Mouse (Mus musculus) embryonic facial prominence, embryonic 12.5 days (tissue): ENCODE data around the gene Peg10. TPM values are rescaled to one million over a fixed set of nuclear protein-coding genes. Genes with fewer than 3 reads are reported as not detected.

Experiments
- ATAC-seq: fragments of 200-750 bp; cut with Nextera tagmentation; 2 replicates; pipeline ENCODE4 v1.8.0; 2017; ENCODE audit not compliant: insufficient number of reproducible peaks, insufficient read depth, low FRiP score, low TSS enrichment
- H3K27ac ChIP-seq: fragments of 300-500 bp; sonication (generic); 2 replicates; pipeline ENCODE4 v1.5.1; 2016; ENCODE audit warnings: mild to moderate bottlenecking
- H3K27me3 ChIP-seq: fragments of 300-500 bp; sonication (generic); 2 replicates; pipeline ENCODE4 v1.6.1; 2016; ENCODE audit warnings: mild to moderate bottlenecking, moderate library complexity
- H3K36me3 ChIP-seq: fragments of 300-500 bp; sonication (generic); 2 replicates; pipeline ENCODE4 v1.6.1; 2016; ENCODE audit warnings: mild to moderate bottlenecking
- H3K4me1 ChIP-seq: fragments of 300-500 bp; sonication (generic); 2 replicates; pipeline ENCODE4 v1.6.1; 2016
- H3K4me2 ChIP-seq: fragments of 300-500 bp; sonication (generic); replicated peaks from 2 replicates; pipeline ENCODE4 v1.6.1; 2016; ENCODE audit warnings: mild to moderate bottlenecking, moderate library complexity
- H3K4me3 ChIP-seq: fragments of 300-500 bp; sonication (generic); 2 replicates; pipeline ENCODE4 v1.5.1; 2016; ENCODE audit warnings: mild to moderate bottlenecking
- H3K9ac ChIP-seq: fragments of 300-500 bp; sonication (generic); 2 replicates; pipeline ENCODE4 v1.6.1; 2016; ENCODE audit warnings: mild to moderate bottlenecking, moderate library complexity
- H3K9me3 ChIP-seq: fragments of 300-500 bp; sonication (generic); 2 replicates; pipeline ENCODE4 v1.6.1; 2016; ENCODE audit warnings: mild to moderate bottlenecking, moderate library complexity
- WGBS: fragments of 180-500 bp; shearing (Covaris S2); methylation state at CpG from one replicate; pipeline ENCODE4 v1.1.7; 2016; 5-methylcytosine and 5-hydroxymethylcytosine counted together
- polyA plus RNA-seq: library from polyadenylated mRNA; unstranded; fragments of >200 nt; fragmentation: Nextera tagmentation; extraction: Ambion mirVana; gene quantifications from 2 replicates; pipeline ENCODE4 v1.2.1, GENCODE M21; 2016

Gene Peg10
- polyA plus RNA-seq, 1 experiment from 2014 or later: 11.5 TPM

DNA sequence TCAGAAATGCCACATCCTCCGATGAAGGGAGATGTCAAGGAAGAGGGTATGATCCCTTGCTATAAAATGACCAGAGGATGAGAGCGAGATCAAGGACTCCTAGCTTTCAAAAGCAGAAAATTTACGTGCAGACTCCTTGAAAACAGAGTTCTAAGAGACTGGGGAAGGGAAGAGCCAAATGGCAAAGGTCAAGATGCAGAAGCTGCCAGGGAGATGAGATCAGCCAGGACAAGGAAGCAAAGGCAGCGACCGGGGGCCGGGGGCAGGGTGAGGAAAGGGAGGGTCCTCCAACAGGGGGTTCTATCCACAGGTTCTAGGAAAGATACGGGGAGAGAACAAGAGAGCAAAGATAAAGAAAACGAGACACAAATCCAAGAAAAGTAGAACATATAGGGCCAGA lies 15.4 kb upstream of the Peg10 start:
- H3K36me3 ChIP-seq: no peaks in the 10 kb centered on the region
- H3K27me3 ChIP-seq: no peaks in the 10 kb centered on the region
- no peaks in the 10 kb centered on the region for H3K9me3 ChIP-seq
- no peak overlapping the region for H3K4me3 ChIP-seq
- H3K4me1 ChIP-seq: no peaks in the 10 kb centered on the region
- H3K9ac ChIP-seq: no peak overlapping the region
- no peak overlapping the region for H3K4me2 ChIP-seq
- WGBS: 53% methylated on average over 8 of the region's 8 CpGs
- ATAC-seq: no peak
- no peak overlapping the region for H3K27ac ChIP-seq

DNA sequence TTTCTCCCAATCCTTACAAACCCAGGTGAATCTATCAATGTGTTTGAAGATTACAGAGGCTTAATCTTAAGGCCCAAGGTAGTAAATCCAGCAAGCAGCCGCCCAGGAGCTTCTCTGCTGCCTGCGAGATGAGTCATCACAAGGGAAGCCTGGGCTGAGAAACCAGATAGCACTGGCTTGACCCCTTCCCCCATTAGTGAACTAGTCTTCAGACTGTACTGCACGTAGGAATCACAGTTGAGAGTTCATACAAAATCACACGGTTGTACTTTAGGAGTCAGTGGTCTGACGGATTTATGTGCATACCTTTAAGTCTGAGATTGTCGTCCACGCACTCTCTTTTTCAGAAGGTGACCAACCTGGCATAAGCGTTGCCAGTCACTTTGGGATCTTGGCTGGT lies 13.9 kb upstream of the Peg10 start:
- WGBS: 65% methylated on average over 8 of the region's 8 CpGs
- Histone ChIP-seq H3K4me1 (peaks cover 11% of the 10 kb centered on the region), H3K27ac (no peak overlapping the region), H3K4me2 (no peak overlapping the region), H3K9me3 (no peaks in the 10 kb centered on the region), H3K36me3 (no peaks in the 10 kb centered on the region), H3K9ac (no peak overlapping the region), H3K27me3 (no peaks in the 10 kb centered on the region), H3K4me3 (no peak overlapping the region)
- ATAC-seq: no peak

DNA sequence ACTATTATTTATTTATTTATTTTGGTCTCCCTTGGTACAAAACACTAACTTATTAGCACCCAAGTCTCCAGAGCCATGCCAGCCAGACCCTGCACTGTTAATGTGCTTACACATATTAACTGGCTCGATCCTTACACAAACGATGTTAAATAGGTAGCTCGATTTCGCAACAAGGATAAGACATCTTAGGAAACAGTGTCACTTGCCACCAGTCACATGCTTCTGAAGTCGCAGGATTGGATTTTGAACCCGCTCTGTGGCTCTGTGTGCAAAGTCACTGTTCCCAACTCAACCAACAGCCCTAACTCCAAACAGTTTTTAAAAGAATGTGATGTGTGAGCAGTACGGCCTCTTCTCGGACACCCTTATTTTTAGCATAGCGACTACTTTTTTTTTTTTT lies 10.7 kb upstream of the Peg10 start:
- H3K4me2 ChIP-seq: no peak overlapping the region
- 87% methylated on average over 9 of the region's 9 CpGs for WGBS
- no peak overlapping the region for H3K27ac ChIP-seq
- no peaks in the 10 kb centered on the region for H3K36me3 ChIP-seq
- peaks cover 30% of the 10 kb centered on the region for H3K4me1 ChIP-seq
- H3K27me3 ChIP-seq: no peaks in the 10 kb centered on the region
- H3K9ac ChIP-seq: no peak overlapping the region
- no peak overlapping the region for H3K4me3 ChIP-seq
- no peaks in the 10 kb centered on the region for H3K9me3 ChIP-seq
- ATAC-seq: no peak

DNA sequence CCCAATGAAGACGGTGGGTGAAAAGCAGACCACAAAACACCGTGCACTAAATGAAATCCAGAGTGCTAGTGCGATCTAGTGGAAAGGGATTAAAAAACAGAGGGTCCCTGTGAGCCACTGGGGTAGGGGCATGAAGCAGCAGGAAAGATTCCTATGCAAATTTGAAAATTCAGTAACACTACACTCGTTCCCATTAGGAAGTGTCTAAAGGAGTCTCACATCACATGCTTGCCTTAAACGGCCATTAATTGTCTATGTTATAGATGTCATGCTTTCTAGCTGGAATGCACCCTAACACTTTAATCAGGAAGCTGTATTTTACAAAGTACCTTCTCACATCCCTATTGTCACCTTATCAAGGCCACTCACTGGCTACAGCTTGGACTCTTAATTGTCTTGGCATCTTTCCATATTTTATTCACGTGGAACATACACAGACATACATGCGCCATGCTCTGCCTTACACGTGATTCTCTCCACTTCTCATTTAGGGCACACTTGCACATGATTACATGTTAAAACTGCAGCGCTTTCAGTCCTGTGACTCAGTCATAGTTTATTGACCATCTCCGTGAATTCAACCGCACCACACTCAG lies 9.0 kb upstream of the Peg10 start:
- peaks cover 30% of the 10 kb centered on the region for H3K4me1 ChIP-seq
- 36% methylated on average over 11 of the region's 11 CpGs for WGBS

GRCm38 (mm10) chr6:4738717-4739116 lies 8.4 kb upstream of the Peg10 start:
- Histone ChIP-seq H3K4me2 (no peak overlapping the region), H3K4me3 (no peak overlapping the region), H3K36me3 (no peaks in the 10 kb centered on the region), H3K4me1 (peaks cover 30% of the 10 kb centered on the region), H3K27me3 (no peaks in the 10 kb centered on the region), H3K9me3 (no peaks in the 10 kb centered on the region), H3K27ac (no peak overlapping the region), H3K9ac (no peak overlapping the region)
- ATAC-seq: no peak
- 21% methylated on average over 2 of the region's 2 CpGs for WGBS

More for the DNA sequence above, 9.0 kb upstream of the Peg10 start:
- H3K9me3 ChIP-seq: no peaks in the 10 kb centered on the region
- peak; percentile 41; the same call in 1 of the 2 replicates for ATAC-seq
- no peaks in the 10 kb centered on the region for H3K27me3 ChIP-seq
- H3K4me2 ChIP-seq: no peak overlapping the region
- H3K36me3 ChIP-seq: no peaks in the 10 kb centered on the region
- H3K9ac ChIP-seq: no peak overlapping the region
- H3K4me3 ChIP-seq: no peak overlapping the region
- no peak overlapping the region for H3K27ac ChIP-seq

- H3K27ac ChIP-seq: no peak overlapping the region
- H3K4me3 ChIP-seq: no peak overlapping the region
- H3K36me3 ChIP-seq: no peaks in the 10 kb centered on the region
- WGBS: 14% methylated on average over 13 of the region's 13 CpGs
- ATAC-seq: no peak
- H3K4me1 ChIP-seq: peaks cover 30% of the 10 kb centered on the region
- no peak overlapping the region for H3K9ac ChIP-seq
- H3K27me3 ChIP-seq: no peaks in the 10 kb centered on the region
- no peak overlapping the region for H3K4me2 ChIP-seq
- H3K9me3 ChIP-seq: no peaks in the 10 kb centered on the region
Measured at GRCm38 (mm10) chr6:4739522-4740355, 7.4 kb upstream of the Peg10 start.

DNA sequence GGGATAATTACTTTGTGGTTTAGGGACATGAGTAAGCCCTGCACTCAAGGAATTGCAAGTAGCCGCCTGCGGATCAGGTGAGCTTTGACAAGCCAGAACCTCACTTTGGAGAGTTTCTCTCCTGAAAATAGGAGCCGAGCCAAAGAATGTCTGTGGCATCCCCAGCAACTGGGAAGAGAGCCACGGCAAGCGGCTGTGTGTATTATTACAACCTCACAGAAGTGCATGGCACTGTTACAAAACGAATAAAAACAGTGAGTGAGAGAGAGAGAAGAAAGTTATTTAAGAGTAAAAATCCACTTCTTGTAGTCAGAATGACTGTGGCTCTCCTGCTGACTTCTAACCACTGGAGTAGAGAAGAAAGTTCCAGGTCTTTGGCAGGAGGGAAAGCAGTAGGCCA lies 6.6 kb upstream of the Peg10 start:
- Histone ChIP-seq H3K4me2 (no peak overlapping the region), H3K4me3 (no peak overlapping the region), H3K27me3 (no peaks in the 10 kb centered on the region), H3K9me3 (no peaks in the 10 kb centered on the region), H3K27ac (no peak overlapping the region), H3K36me3 (no peaks in the 10 kb centered on the region), H3K4me1 (peaks cover 30% of the 10 kb centered on the region), H3K9ac (no peak overlapping the region)
- WGBS: 21% methylated on average over 6 of the region's 6 CpGs
- no peak for ATAC-seq

DNA sequence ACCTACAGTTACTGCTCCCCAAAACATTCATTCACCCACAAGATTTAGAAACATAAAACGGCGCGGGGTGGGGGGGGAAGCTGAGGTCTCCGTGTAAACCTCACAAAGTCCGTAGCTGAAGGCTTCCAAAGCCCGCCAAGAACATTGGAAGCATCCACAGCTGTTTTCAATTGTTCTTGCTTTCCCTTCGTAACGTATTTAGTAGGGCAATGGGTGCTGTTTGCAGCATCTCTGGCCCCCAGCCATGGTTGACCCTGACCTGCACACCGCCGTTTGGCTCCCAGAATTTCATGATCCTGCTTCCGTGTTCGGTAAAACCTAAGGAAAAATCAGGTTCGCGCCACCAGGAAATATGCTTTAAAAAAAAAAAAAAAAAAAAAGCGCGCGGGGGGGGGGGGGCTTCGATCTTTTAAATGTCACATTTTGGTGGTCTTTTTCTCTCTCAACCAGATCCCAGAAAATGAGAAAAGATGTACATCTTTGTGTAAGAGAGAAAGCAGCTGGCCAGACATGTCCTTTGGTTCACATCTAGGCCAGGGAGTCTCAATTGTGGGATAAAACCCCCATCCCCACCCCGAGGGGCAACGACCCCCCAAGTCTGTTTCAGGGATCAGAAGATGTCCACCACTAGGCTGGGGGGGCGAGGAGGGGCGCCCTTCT lies 940 bp upstream of the Peg10 start:
- Histone ChIP-seq H3K4me1 (peaks cover 2% of the 10 kb centered on the region; the same call in 1 of the 2 replicates), H3K4me2 (peak overlapping the region; percentile 55), H3K9ac (peak overlapping the region; percentile 62), H3K27me3 (no peaks in the 10 kb centered on the region), H3K27ac (peak overlapping the region; percentile 85), H3K36me3 (no peaks in the 10 kb centered on the region), H3K4me3 (peak overlapping the region; percentile 47), H3K9me3 (peaks cover 22% of the 10 kb centered on the region)
- WGBS: 41% methylated on average over 22 of the region's 22 CpGs
- ATAC-seq: no peak

- no peak for ATAC-seq
- Histone ChIP-seq H3K9me3 (peaks cover 22% of the 10 kb centered on the region), H3K36me3 (no peaks in the 10 kb centered on the region), H3K4me2 (peak overlapping the region; percentile 55), H3K27me3 (no peaks in the 10 kb centered on the region), H3K4me3 (peak overlapping the region; percentile 47), H3K9ac (peak overlapping the region; percentile 58), H3K4me1 (no peaks in the 10 kb centered on the region), H3K27ac (peak overlapping the region; percentile 67)
- WGBS: 55% methylated on average over 71 of the region's 71 CpGs
Measured at GRCm38 (mm10) chr6:4747677-4748505, 785 bp downstream of the Peg10 start.

GRCm38 (mm10) chr6:4748506-4748961 lies 1.4 kb downstream of the Peg10 start:
- Histone ChIP-seq H3K36me3 (no peaks in the 10 kb centered on the region), H3K27me3 (no peaks in the 10 kb centered on the region), H3K4me1 (no peaks in the 10 kb centered on the region), H3K4me2 (peak overlapping the region; percentile 55), H3K9me3 (peaks cover 22% of the 10 kb centered on the region), H3K9ac (peak overlapping the region; percentile 58; the same call in 1 of the 2 replicates), H3K27ac (peak overlapping the region; percentile 67), H3K4me3 (peak overlapping the region; percentile 47)
- WGBS: 54% methylated on average over 15 of the region's 15 CpGs
- ATAC-seq: no peak

DNA sequence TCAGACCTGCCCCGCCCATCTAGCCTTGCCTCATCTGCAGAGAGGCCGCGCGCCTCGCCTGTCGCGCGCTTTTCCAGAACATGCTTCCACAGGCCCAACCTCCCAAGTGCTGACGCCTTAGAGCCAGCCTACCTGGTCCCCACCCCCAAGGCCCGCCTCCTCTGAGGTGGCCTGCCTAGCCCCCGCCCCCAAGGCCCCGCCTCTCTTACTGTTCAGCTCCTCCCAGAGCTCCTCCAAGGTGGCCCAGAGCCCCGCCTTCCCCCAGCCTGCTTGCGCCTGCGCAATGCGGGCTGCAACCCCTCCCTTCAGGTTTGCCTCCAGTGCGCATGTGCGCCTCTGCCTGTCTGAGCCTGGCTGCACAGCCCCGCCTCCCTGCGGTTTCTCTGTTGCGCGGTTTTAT lies 2.0 kb downstream of the Peg10 start:
- Histone ChIP-seq H3K4me1 (no peaks in the 10 kb centered on the region), H3K4me3 (peak overlapping the region; percentile 47), H3K4me2 (peak overlapping the region; percentile 55), H3K27me3 (no peaks in the 10 kb centered on the region), H3K36me3 (no peaks in the 10 kb centered on the region), H3K27ac (no peak overlapping the region), H3K9me3 (peaks cover 22% of the 10 kb centered on the region), H3K9ac (no peak overlapping the region)
- 52% methylated on average over 22 of the region's 22 CpGs for WGBS
- ATAC-seq: peak; percentile 93
